Mouse (Mus musculus): ENCODE measurements at regions not wholly inside any gene's neighbourhood (a gene's known extent, or its start where the extent isn't known, plus 50 kb on each side); places are given as distances from the start of the nearest gene placed in this dataset.

DNA sequence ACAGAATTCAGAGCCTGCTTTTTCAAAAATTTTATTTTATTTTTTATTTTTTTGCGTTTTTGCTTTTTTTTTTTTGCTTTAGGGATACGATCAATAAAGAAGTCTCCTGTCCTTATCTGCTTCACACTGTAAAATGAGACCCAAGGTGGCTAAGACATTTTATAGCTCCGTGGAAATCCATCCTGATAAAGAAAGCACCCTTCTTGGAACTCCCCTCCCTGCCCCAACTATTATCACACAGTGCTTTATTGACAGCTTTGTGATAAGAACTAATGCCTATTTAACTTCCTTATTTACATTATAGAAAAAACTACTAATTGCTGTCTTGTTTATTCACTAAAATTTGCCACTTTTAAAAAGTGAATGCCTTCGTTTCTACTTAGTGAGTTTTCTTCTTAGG lies 179.0 kb upstream of the Dmrta1 start:
- DNase-seq (ENCODE audit: low spot score) = no peak

GRCm38 (mm10) chr4:89490947-89491346 lies 180.1 kb upstream of the Cdkn2b start:
- DNase-seq (ENCODE audit: low spot score) = no peak

- no peak for DNase-seq (ENCODE audit: low spot score)
Measured at GRCm38 (mm10) chr4:89487416-89488165, 176.8 kb upstream of the Cdkn2b start.

- no peak for DNase-seq (ENCODE audit: low spot score)
Measured at GRCm38 (mm10) chr4:89486963-89487362, 176.1 kb upstream of the Cdkn2b start.

- peak; percentile 11 for DNase-seq (ENCODE audit: low spot score)
Measured at GRCm38 (mm10) chr4:89485981-89486531, 175.2 kb upstream of the Cdkn2b start.

DNA sequence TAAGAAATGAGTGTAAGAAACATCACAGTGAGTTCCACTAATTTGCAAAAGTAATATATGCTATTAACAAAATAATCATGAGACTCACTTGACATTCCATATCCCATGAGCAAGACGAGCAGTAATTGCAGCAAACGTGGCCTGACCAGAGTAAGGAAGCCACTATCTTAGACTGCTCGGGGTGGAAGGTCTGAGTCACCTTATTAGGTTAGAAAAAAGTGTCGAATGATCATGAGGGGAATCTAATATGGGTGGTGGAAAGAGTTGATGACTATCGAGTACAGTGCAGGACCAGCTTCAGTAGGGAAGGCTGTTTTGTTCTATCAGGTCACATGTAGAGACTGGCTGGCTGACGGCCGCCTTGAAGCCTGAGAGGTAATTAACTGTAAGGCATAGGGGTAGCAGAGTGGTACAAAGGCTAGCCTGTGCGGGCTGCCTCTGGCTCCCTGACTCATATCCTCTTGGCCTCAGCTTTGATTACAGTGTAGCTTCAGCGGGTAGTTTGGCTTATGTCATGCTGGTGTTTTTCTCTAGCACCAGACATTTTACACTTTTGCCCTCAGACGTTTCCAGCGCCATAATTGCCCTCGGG lies 167.9 kb upstream of the Cdkn2b start:
- no peak for DNase-seq (ENCODE audit: low spot score)

DNA sequence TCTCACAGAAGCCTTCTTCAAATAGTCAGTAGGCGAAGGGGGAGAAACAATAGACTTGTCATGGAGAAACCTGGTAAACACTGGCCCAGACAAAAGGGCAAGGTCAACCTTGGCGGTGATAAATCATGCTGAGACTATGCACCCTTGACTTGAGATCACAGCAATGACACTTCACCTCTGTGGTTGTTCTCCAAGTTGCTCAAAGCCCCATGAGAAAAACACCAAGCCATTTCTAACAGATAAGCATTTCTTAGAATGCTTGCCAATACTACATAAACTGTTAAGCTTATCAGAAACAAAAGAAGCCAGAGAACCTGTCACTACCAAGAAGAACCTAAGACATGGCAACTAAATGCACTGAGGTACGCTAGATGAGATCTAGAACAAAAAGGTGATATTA lies 165.0 kb upstream of the Cdkn2b start:
- no peak for DNase-seq (ENCODE audit: low spot score)

GRCm38 (mm10) chr4:89474836-89475541 lies 164.2 kb upstream of the Cdkn2b start:
- no peak for DNase-seq (ENCODE audit: low spot score)

- no peak for DNase-seq (ENCODE audit: low spot score)
Measured at GRCm38 (mm10) chr4:89471426-89471825, 160.6 kb upstream of the Cdkn2b start.

- no peak for DNase-seq (ENCODE audit: low spot score)
Measured at GRCm38 (mm10) chr4:89470756-89471155, 159.9 kb upstream of the Cdkn2b start.

- no peak for DNase-seq (ENCODE audit: low spot score)
Measured at GRCm38 (mm10) chr4:89469883-89470282, 159.0 kb upstream of the Cdkn2b start.

- no peak for DNase-seq (ENCODE audit: low spot score)
Measured at GRCm38 (mm10) chr4:89469406-89469805, 158.6 kb upstream of the Cdkn2b start.

DNA sequence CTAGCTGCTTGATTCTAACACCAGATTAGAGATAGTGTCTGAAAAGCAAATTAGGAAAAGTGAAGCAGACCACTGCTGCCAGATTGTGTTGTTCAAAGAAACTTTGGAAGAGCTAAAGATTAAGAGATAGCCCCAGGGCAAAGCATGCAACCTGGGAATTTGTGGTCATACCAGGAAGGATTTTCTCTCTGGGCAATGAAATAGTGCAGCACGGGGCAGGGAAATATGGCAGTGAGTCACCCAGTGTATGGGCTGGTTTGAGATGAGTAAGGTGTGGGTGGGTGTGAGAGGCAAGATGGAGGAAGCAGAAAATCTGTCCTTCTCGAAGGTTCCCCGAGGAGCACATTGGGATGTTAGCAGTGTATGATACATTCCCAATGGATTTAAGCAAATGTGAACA lies 155.9 kb upstream of the Cdkn2b start:
- no peak for DNase-seq (ENCODE audit: low spot score)

DNA sequence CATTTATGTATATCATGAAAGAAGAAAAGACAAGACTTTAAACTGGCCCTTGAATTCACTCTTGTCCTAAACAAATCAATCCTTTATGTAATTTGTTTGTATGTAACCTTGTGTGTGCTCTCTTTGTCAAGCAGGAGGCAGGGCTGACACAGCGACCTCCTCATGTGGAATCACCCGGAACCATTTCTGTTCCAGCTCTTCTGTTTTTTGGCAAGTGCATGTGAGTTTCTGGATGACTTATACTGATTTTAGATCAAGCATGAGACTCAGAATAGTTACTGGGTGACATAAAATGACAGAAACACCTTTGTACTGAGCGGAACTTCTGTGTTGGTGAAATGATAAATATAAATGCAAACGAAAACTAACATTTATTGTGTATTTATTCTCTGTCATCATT lies 152.3 kb upstream of the Cdkn2b start:
- DNase-seq (ENCODE audit: low spot score) = no peak

- DNase-seq (ENCODE audit: low spot score) = no peak
Measured at GRCm38 (mm10) chr4:89460170-89460762, 149.4 kb upstream of the Cdkn2b start.

DNA sequence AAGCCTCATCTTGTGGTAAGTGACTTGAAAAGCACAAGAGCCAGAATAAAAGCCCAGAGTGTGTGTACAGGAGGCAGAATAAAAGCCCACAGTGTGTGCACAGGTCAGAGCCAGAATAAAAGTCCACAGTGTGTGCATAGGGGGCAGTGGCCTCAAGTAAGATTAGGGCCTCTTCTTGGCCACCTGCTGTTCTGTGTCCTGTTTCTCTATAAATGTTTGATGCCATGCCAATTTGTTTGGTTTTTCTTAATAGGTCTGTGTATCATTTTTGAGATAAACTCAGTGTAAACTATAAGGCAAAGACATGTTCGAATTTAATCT lies 148.5 kb upstream of the Cdkn2b start:
- no peak for DNase-seq (ENCODE audit: low spot score)

GRCm38 (mm10) chr4:89458628-89459345 lies 147.9 kb upstream of the Cdkn2b start:
- no peak for DNase-seq (ENCODE audit: low spot score)

- no peak for DNase-seq (ENCODE audit: low spot score)
Measured at GRCm38 (mm10) chr4:89457861-89458260, 147.0 kb upstream of the Cdkn2b start.

GRCm38 (mm10) chr4:89454926-89455325 lies 144.1 kb upstream of the Cdkn2b start:
- no peak for DNase-seq (ENCODE audit: low spot score)

DNA sequence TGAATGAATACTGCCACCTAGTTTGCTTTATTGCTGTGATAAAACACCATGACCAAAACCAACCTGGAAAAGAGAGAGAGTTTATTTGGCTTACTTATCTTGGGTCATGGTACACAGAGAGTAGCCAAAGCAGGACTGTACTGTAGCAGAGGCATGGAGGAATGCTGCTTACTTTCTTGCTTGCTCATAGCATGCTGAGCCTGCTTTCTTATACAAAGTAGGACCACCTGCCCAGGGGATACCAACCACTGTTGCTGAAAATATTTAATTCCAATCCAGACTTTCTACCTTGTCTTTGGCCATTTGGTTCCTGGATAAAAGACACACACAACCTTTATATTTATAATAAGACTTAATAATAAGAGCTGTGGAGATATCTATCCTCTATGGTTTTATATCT lies 142.2 kb upstream of the Cdkn2b start:
- no peak for DNase-seq (ENCODE audit: low spot score)

GRCm38 (mm10) chr4:89451741-89452140 lies 140.9 kb upstream of the Cdkn2b start:
- no peak for DNase-seq (ENCODE audit: low spot score)

Data from spleen, adult 12 weeks (tissue).